Mouse (Mus musculus) forebrain, embryonic 10.5 days (tissue): Measurements from ENCODE around the gene Fam163b. TPM values are rescaled to one million over a fixed set of nuclear protein-coding genes. Genes with fewer than 3 reads are reported as not detected.

ENCODE experiments used
- DNase-seq: peaks from one replicate; pipeline ENCODE4 v3.0.0-alpha.2; 2017; ENCODE audit warnings: low spot score; ENCODE audit errors: extremely low spot score
- H3K27ac ChIP-seq: fragments of 300-500 bp; sonication (generic); 2 replicates; pipeline ENCODE4 v1.5.1; 2016; ENCODE audit warnings: mild to moderate bottlenecking
- H3K27me3 ChIP-seq: fragments of 300-500 bp; sonication (generic); 2 replicates; pipeline ENCODE4 v1.6.1; 2016; ENCODE audit warnings: mild to moderate bottlenecking; ENCODE audit not compliant: poor library complexity, severe bottlenecking
- H3K36me3 ChIP-seq: fragments of 300-500 bp; sonication (generic); replicated peaks from 2 replicates; pipeline ENCODE4 v1.6.1; 2016; ENCODE audit warnings: mild to moderate bottlenecking, moderate library complexity
- H3K4me1 ChIP-seq: fragments of 300-500 bp; sonication (generic); 2 replicates; pipeline ENCODE4 v1.6.1; 2016
- H3K4me3 ChIP-seq: fragments of 300-500 bp; sonication (generic); 2 replicates; pipeline ENCODE4 v1.5.1; 2016; ENCODE audit warnings: mild to moderate bottlenecking, moderate library complexity
- H3K9me3 ChIP-seq: fragments of 300-500 bp; sonication (generic); 2 replicates; pipeline ENCODE4 v1.6.1; 2016; ENCODE audit warnings: mild to moderate bottlenecking, moderate library complexity
- WGBS: fragments of 180-500 bp; shearing (Covaris S2); methylation state at CpG from one replicate; pipeline ENCODE4 v1.1.7; 2016; 5-methylcytosine and 5-hydroxymethylcytosine counted together
- polyA plus RNA-seq: library from polyadenylated mRNA; unstranded; fragments of >200 nt; fragmentation: Nextera tagmentation; extraction: Ambion mirVana; gene quantifications from 2 replicates; pipeline ENCODE4 v1.2.1, GENCODE M21; 2016

The Fam163b gene
- polyA plus RNA-seq, 1 experiment from 2014 or later: 0.05 TPM

GRCm38 (mm10) chr2:27079649-27080048, 62.6 kb downstream of the Fam163b start:
- DNase-seq: no peak
- 81% methylated on average over 2 of the region's 2 CpGs for WGBS
- Histone ChIP-seq H3K4me3 (peak overlapping the region; percentile 22), H3K27ac (peak overlapping the region; percentile 71), H3K4me1 (peaks cover 35% of the 10 kb centered on the region), H3K27me3 (peaks cover 25% of the 10 kb centered on the region), H3K9me3 (no peaks in the 10 kb centered on the region), H3K36me3 (no peaks in the 10 kb centered on the region)

- 7% methylated on average over 10 of the region's 10 CpGs for WGBS
- Histone ChIP-seq H3K4me3 (peak within 1 kb of the TSS; percentile 22), H3K27me3 (peaks cover 25% of the 10 kb centered on the region), H3K9me3 (no peaks in the 10 kb centered on the region), H3K36me3 (no peaks in the 10 kb centered on the region), H3K27ac (peak within 1 kb of the TSS; percentile 71), H3K4me1 (peaks cover 34% of the 10 kb centered on the region)
- peak; percentile 49 for DNase-seq
Measured at GRCm38 (mm10) chr2:27079152-27079584, 63.1 kb downstream of the Fam163b start, which contains the start of gene Adamtsl2. Gene Adamtsl2, plus strand, starts transcription at chr2:27079379.

- Histone ChIP-seq H3K27ac (no peak overlapping the region), H3K4me3 (no peak overlapping the region), H3K9me3 (no peaks in the 10 kb centered on the region), H3K27me3 (peaks cover 25% of the 10 kb centered on the region), H3K4me1 (peaks cover 36% of the 10 kb centered on the region), H3K36me3 (no peaks in the 10 kb centered on the region)
- DNase-seq: no peak
- 28% methylated on average over 2 of the region's 2 CpGs for WGBS
Measured at GRCm38 (mm10) chr2:27078312-27078711, 64.0 kb downstream of the Fam163b start.

- Histone ChIP-seq H3K27me3 (peaks cover 25% of the 10 kb centered on the region), H3K9me3 (no peaks in the 10 kb centered on the region), H3K36me3 (no peaks in the 10 kb centered on the region), H3K4me3 (no peak overlapping the region), H3K27ac (no peak overlapping the region), H3K4me1 (peaks cover 36% of the 10 kb centered on the region)
- DNase-seq: no peak
- WGBS: 64% methylated on average over 10 of the region's 10 CpGs
Measured at GRCm38 (mm10) chr2:27077655-27078244, 64.5 kb downstream of the Fam163b start.

DNA sequence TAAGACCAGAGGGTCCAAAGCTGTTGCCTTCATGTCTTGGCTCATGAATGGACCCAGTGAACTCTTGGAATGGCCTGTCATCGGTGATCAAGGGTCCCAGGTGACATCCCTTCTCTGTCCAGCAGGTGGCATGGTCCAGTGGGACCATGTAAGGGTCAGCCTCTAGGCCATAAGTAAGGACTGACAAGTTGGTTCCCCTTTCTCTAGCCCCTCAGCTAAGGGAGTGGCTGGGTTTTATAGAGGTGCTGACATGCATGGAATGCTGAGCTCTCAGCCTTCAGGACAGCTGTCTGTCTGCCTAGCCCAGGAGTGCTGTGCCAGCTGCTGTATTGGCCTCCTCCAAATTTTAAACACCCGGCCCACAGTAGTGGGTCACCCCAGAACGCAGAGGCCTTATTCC, 66.8 kb downstream of the Fam163b start:
- no peak for DNase-seq
- H3K4me3 ChIP-seq: no peak overlapping the region
- H3K4me1 ChIP-seq: peaks cover 36% of the 10 kb centered on the region
- no peaks in the 10 kb centered on the region for H3K36me3 ChIP-seq
- H3K27ac ChIP-seq: no peak overlapping the region
- peaks cover 25% of the 10 kb centered on the region for H3K27me3 ChIP-seq
- no peaks in the 10 kb centered on the region for H3K9me3 ChIP-seq
- WGBS: 68% methylated on average over 3 of the region's 3 CpGs

DNA sequence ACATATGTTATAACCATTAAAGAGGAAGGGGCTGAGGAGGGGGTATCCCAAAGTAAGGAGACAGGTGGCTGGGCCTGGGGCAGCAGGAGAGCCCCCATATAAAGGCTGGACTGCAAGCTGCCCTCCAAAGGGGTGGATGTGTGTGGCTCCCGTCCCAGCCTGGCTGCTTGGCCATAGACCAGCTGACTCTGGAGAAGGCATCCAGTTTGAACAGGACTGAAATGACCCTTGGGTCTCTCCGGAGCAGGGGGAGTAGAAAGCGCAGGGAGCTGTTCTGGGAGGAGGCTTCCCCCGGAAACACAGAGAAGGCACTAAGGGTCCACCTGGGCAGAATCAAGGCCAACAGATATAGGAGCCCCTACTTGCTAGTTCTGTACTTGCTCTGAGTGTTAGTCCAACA, 67.5 kb downstream of the Fam163b start:
- no peaks in the 10 kb centered on the region for H3K36me3 ChIP-seq
- WGBS: 92% methylated on average over 4 of the region's 4 CpGs
- peaks cover 30% of the 10 kb centered on the region for H3K4me1 ChIP-seq

DNA sequence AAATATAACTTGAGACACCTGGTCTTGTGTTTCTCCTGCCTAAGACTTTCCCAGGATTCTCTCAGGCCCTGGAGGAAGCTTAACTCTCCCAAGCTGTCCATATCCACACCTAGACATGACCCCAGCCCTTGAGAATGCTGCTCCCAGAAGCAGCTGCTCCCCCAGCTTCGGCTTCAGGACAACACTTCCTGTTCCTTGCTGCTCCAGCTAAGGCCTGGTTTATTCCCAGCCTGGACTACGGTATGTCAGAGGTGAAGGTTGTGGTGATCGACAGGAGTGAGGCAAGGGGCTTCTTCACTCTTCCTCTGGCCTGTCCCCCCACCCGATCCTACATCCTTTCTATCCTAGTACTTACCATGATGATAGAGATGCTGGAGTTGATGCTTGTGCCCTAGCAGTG, 68.9 kb downstream of the Fam163b start:
- no peak for DNase-seq
- no peaks in the 10 kb centered on the region for H3K9me3 ChIP-seq
- no peak overlapping the region for H3K27ac ChIP-seq
- H3K36me3 ChIP-seq: no peaks in the 10 kb centered on the region
- H3K4me3 ChIP-seq: no peak overlapping the region
- 83% methylated on average over 4 of the region's 4 CpGs for WGBS
- H3K27me3 ChIP-seq: peaks cover 11% of the 10 kb centered on the region
- H3K4me1 ChIP-seq: peaks cover 20% of the 10 kb centered on the region

More for the DNA sequence above, 67.5 kb downstream of the Fam163b start:
- Histone ChIP-seq H3K4me3 (no peak overlapping the region), H3K9me3 (no peaks in the 10 kb centered on the region), H3K27me3 (peaks cover 19% of the 10 kb centered on the region), H3K27ac (no peak overlapping the region)
- no peak for DNase-seq

GRCm38 (mm10) chr2:27071978-27072377, 70.3 kb downstream of the Fam163b start, which contains the start of gene Mymk:
Gene Mymk, minus strand, starts transcription at chr2:27072179.
- Histone ChIP-seq H3K4me3 (no peak within 1 kb of the TSS), H3K36me3 (no peaks in the 10 kb centered on the region), H3K27me3 (no peaks in the 10 kb centered on the region), H3K9me3 (no peaks in the 10 kb centered on the region), H3K27ac (no peak within 1 kb of the TSS), H3K4me1 (peaks cover 12% of the 10 kb centered on the region)
- no peak for DNase-seq
- 81% methylated on average over 2 of the region's 2 CpGs for WGBS

- H3K4me1 ChIP-seq: peaks cover 12% of the 10 kb centered on the region
- DNase-seq: no peak
- no peaks in the 10 kb centered on the region for H3K36me3 ChIP-seq
- no peak overlapping the region for H3K4me3 ChIP-seq
- H3K27ac ChIP-seq: no peak overlapping the region
- WGBS: 78% methylated on average over 4 of the region's 4 CpGs
- H3K9me3 ChIP-seq: no peaks in the 10 kb centered on the region
- H3K27me3 ChIP-seq: no peaks in the 10 kb centered on the region
Measured at GRCm38 (mm10) chr2:27071137-27071536, 71.2 kb downstream of the Fam163b start.

DNA sequence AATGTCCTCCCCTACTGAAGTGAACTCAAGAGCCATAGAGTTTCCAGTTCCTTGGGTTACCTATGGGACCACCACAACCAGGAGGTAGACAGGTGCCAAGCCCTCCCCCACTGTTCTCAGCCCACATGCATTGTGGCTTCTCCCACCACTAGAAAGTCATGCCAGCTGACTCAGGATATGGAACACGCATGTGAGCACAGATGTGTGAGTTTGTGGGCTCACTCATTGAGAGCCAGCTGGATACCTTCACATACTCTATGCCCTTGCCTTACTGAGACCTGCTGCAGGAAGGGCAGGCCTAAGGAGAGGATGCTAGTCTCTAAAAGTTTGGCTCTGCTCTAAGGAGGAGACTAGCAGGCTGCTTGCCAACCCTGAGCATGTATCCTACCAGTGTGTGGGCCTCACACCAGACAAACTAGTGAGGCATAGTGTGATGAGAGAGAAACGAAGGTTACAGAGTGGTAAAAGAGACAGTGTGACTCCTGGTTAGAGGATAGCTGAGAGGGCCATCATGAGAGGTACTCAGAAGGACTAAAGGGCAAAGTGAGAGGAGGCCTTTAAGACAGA, 72.0 kb downstream of the Fam163b start:
- Histone ChIP-seq H3K4me3 (no peak overlapping the region), H3K36me3 (no peaks in the 10 kb centered on the region), H3K27me3 (no peaks in the 10 kb centered on the region), H3K9me3 (no peaks in the 10 kb centered on the region), H3K27ac (no peak overlapping the region), H3K4me1 (peaks cover 12% of the 10 kb centered on the region)
- WGBS: 86% methylated on average over 2 of the region's 2 CpGs
- DNase-seq: no peak

GRCm38 (mm10) chr2:27069646-27070045, 72.6 kb downstream of the Fam163b start:
- Histone ChIP-seq H3K9me3 (0 out of 2 replicates have a peak, but pooled peaks cover 3% of the 10 kb centered on the region), H3K27me3 (no peaks in the 10 kb centered on the region), H3K27ac (no peak overlapping the region), H3K4me3 (no peak overlapping the region), H3K4me1 (peaks cover 12% of the 10 kb centered on the region), H3K36me3 (no peaks in the 10 kb centered on the region)
- no peak for DNase-seq
- WGBS: 73% methylated on average over 3 of the region's 3 CpGs

DNA sequence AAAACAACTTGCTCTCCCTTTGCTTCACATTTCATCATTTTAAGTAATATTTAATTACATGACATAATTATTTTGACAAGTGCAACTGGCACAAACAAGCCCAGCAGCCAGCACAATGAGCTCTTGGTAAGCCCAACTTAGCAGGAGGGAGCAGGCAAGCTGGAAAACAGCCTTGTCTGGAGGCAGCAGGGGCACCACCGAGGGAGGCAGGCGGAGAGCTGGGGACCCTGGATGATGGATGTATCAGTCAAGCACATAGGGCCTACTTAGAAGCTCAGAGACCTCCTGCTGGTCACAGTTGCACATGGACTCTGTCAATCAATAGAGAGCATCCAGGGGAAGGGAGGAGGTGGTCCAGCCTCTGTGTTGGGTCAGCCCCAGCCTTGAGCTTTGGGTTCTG, 74.3 kb downstream of the Fam163b start:
- Histone ChIP-seq H3K4me3 (no peak overlapping the region), H3K9me3 (0 out of 2 replicates have a peak, but pooled peaks cover 3% of the 10 kb centered on the region), H3K4me1 (peaks cover 4% of the 10 kb centered on the region; the same call in 1 of the 2 replicates), H3K36me3 (no peaks in the 10 kb centered on the region), H3K27me3 (no peaks in the 10 kb centered on the region), H3K27ac (no peak overlapping the region)
- WGBS: 63% methylated on average over 2 of the region's 2 CpGs
- no peak for DNase-seq

DNA sequence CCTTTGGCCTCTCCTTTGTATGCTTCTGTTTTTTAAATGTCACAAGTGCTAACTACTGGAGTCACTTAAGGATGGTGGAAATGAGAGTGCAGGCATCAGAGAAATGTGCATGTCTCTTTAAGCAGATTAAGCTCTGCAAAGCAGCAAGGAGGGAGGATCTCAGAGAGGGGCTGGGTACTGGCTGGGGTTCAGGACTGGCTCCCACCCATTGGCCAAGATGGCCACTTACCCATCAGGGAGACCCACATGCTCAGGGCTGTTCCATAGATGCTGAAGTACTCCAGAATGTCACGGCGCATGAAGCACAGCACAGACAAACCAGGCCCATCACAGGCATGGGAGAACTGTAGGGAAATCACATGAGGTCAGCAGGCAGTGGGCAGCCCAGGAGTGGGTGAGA, 75.2 kb downstream of the Fam163b start:
- no peaks in the 10 kb centered on the region for H3K27me3 ChIP-seq
- H3K4me1 ChIP-seq: peaks cover 4% of the 10 kb centered on the region; the same call in 1 of the 2 replicates
- H3K9me3 ChIP-seq: 0 out of 2 replicates have a peak, but pooled peaks cover 3% of the 10 kb centered on the region
- no peaks in the 10 kb centered on the region for H3K36me3 ChIP-seq
- no peak overlapping the region for H3K4me3 ChIP-seq
- 86% methylated on average over 2 of the region's 2 CpGs for WGBS
- no peak overlapping the region for H3K27ac ChIP-seq
- DNase-seq: no peak
